Mouse (Mus musculus) erythroblast, embryonic 14.5 days (primary cell): Measurements from ENCODE around the gene Zfp985.
"Not testable (repeated sequence)": the region's sequence is repeated elsewhere in the genome, so short reads cannot be mapped to it uniquely, and the experiment has no call there.

Experiments used
- GATA1 ChIP-seq: IDR thresholded peaks from 2 replicates; pipeline ENCODE4 v1.6.1; 2012; ENCODE audit warnings: low read length, inconsistent platforms, mixed read lengths
- TAL1 ChIP-seq: IDR thresholded peaks from 3 replicates; pipeline ENCODE4 v1.6.1; 2012; ENCODE audit warnings: low read length, inconsistent platforms, mixed read lengths

- not testable (repeated sequence) for TF ChIP-seq GATA1, TAL1
Measured at GRCm38 (mm10) chr4:147554361-147554760, 1.3 kb downstream of the Zfp985 start.
